Mouse (Mus musculus): ENCODE measurements at regions not wholly inside any gene's neighbourhood (a gene's known extent, or its start where the extent isn't known, plus 50 kb on each side); places are given as distances from the start of the nearest gene placed in this dataset.

GRCm38 (mm10) chr1:72108678-72109077, 103.4 kb downstream of the Mreg start:
- no peak overlapping the region for H3K4me3 ChIP-seq (replicated peaks; ENCODE audit: insufficient read depth, low read depth, low read length)
- H3K27ac ChIP-seq (ENCODE audit: insufficient read depth, low read length): no peak overlapping the region
- no peak for DNase-seq
- 93% methylated on average over 8 of the region's 8 CpGs for WGBS
- TF ChIP-seq POLR2A (IDR thresholded peaks at IDR 0.05; ENCODE audit: borderline replicate concordance, insufficient read depth, low read length) (no peak), CTCF (IDR thresholded peaks at IDR 0.05; ENCODE audit: borderline replicate concordance, insufficient read depth, low read depth, low read length) (no peak)
- H3K4me1 ChIP-seq (ENCODE audit: control insufficient read depth, insufficient read depth, low read length): no peaks in the 10 kb centered on the region
- H3K27me3 ChIP-seq (ENCODE audit: control insufficient read depth, insufficient read depth, low read length): no peaks in the 10 kb centered on the region

GRCm38 (mm10) chr1:72107125-72107524, 105.0 kb downstream of the Mreg start:
- Histone ChIP-seq H3K4me1 (ENCODE audit: control insufficient read depth, insufficient read depth, low read length) (no peaks in the 10 kb centered on the region), H3K27ac (ENCODE audit: insufficient read depth, low read length) (no peak overlapping the region), H3K4me3 (replicated peaks; ENCODE audit: insufficient read depth, low read depth, low read length) (no peak overlapping the region), H3K27me3 (ENCODE audit: control insufficient read depth, insufficient read depth, low read length) (no peaks in the 10 kb centered on the region)
- TF ChIP-seq CTCF (IDR thresholded peaks at IDR 0.05; ENCODE audit: borderline replicate concordance, insufficient read depth, low read depth, low read length) (no peak), POLR2A (IDR thresholded peaks at IDR 0.05; ENCODE audit: borderline replicate concordance, insufficient read depth, low read length) (no peak)
- no peak for DNase-seq
- WGBS: 90% methylated on average over 7 of the region's 7 CpGs

- no peaks in the 10 kb centered on the region for H3K27me3 ChIP-seq (ENCODE audit: control insufficient read depth, insufficient read depth, low read length)
- no peak overlapping the region for H3K27ac ChIP-seq (ENCODE audit: insufficient read depth, low read length)
- 87% methylated on average over 4 of the region's 4 CpGs for WGBS
Observed at GRCm38 (mm10) chr1:72106655-72107054, 105.5 kb downstream of the Mreg start.

GRCm38 (mm10) chr1:72105435-72106057, 106.6 kb downstream of the Mreg start:
- Histone ChIP-seq H3K4me1 (ENCODE audit: control insufficient read depth, insufficient read depth, low read length) (no peaks in the 10 kb centered on the region), H3K27ac (ENCODE audit: insufficient read depth, low read length) (no peak overlapping the region), H3K27me3 (ENCODE audit: control insufficient read depth, insufficient read depth, low read length) (no peaks in the 10 kb centered on the region), H3K4me3 (replicated peaks; ENCODE audit: insufficient read depth, low read depth, low read length) (no peak overlapping the region)
- 79% methylated on average over 5 of the region's 5 CpGs for WGBS
- no peak for TF ChIP-seq CTCF (IDR thresholded peaks at IDR 0.05; ENCODE audit: borderline replicate concordance, insufficient read depth, low read depth, low read length)
- no peak for TF ChIP-seq POLR2A (IDR thresholded peaks at IDR 0.05; ENCODE audit: borderline replicate concordance, insufficient read depth, low read length)
- no peak for DNase-seq

More at GRCm38 (mm10) chr1:72106655-72107054, 105.5 kb downstream of the Mreg start:
- no peak for DNase-seq
- no peaks in the 10 kb centered on the region for H3K4me1 ChIP-seq (ENCODE audit: control insufficient read depth, insufficient read depth, low read length)
- H3K4me3 ChIP-seq (replicated peaks; ENCODE audit: insufficient read depth, low read depth, low read length): no peak overlapping the region
- TF ChIP-seq POLR2A (IDR thresholded peaks at IDR 0.05; ENCODE audit: borderline replicate concordance, insufficient read depth, low read length): no peak
- TF ChIP-seq CTCF (IDR thresholded peaks at IDR 0.05; ENCODE audit: borderline replicate concordance, insufficient read depth, low read depth, low read length): no peak

GRCm38 (mm10) chr1:72103962-72104361, 108.1 kb downstream of the Mreg start:
- no peak overlapping the region for H3K27ac ChIP-seq (ENCODE audit: insufficient read depth, low read length)
- TF ChIP-seq CTCF (IDR thresholded peaks at IDR 0.05; ENCODE audit: borderline replicate concordance, insufficient read depth, low read depth, low read length): no peak
- no peak for TF ChIP-seq POLR2A (IDR thresholded peaks at IDR 0.05; ENCODE audit: borderline replicate concordance, insufficient read depth, low read length)
- no peaks in the 10 kb centered on the region for H3K4me1 ChIP-seq (ENCODE audit: control insufficient read depth, insufficient read depth, low read length)
- 86% methylated on average over 6 of the region's 6 CpGs for WGBS
- H3K4me3 ChIP-seq (replicated peaks; ENCODE audit: insufficient read depth, low read depth, low read length): no peak overlapping the region
- H3K27me3 ChIP-seq (ENCODE audit: control insufficient read depth, insufficient read depth, low read length): no peaks in the 10 kb centered on the region
- no peak for DNase-seq

- 87% methylated on average over 6 of the region's 6 CpGs for WGBS
- Histone ChIP-seq H3K4me1 (ENCODE audit: control insufficient read depth, insufficient read depth, low read length) (no peaks in the 10 kb centered on the region), H3K4me3 (replicated peaks; ENCODE audit: insufficient read depth, low read depth, low read length) (no peak overlapping the region), H3K27ac (ENCODE audit: insufficient read depth, low read length) (no peak overlapping the region), H3K27me3 (ENCODE audit: control insufficient read depth, insufficient read depth, low read length) (no peaks in the 10 kb centered on the region)
- TF ChIP-seq CTCF (IDR thresholded peaks at IDR 0.05; ENCODE audit: borderline replicate concordance, insufficient read depth, low read depth, low read length) (no peak), POLR2A (IDR thresholded peaks at IDR 0.05; ENCODE audit: borderline replicate concordance, insufficient read depth, low read length) (no peak)
- no peak for DNase-seq
Observed at GRCm38 (mm10) chr1:72103387-72103786, 108.7 kb downstream of the Mreg start.

GRCm38 (mm10) chr1:72099447-72099846, 112.7 kb downstream of the Mreg start:
- no peak overlapping the region for H3K27ac ChIP-seq (ENCODE audit: insufficient read depth, low read length)
- H3K4me3 ChIP-seq (replicated peaks; ENCODE audit: insufficient read depth, low read depth, low read length): no peak overlapping the region
- no peak for TF ChIP-seq CTCF (IDR thresholded peaks at IDR 0.05; ENCODE audit: borderline replicate concordance, insufficient read depth, low read depth, low read length)
- no peak for TF ChIP-seq POLR2A (IDR thresholded peaks at IDR 0.05; ENCODE audit: borderline replicate concordance, insufficient read depth, low read length)
- no peaks in the 10 kb centered on the region for H3K4me1 ChIP-seq (ENCODE audit: control insufficient read depth, insufficient read depth, low read length)
- no peak for DNase-seq
- 80% methylated on average over 5 of the region's 5 CpGs for WGBS
- H3K27me3 ChIP-seq (ENCODE audit: control insufficient read depth, insufficient read depth, low read length): no peaks in the 10 kb centered on the region

GRCm38 (mm10) chr1:72091344-72091743, 120.8 kb downstream of the Mreg start:
- Histone ChIP-seq H3K4me1 (ENCODE audit: control insufficient read depth, insufficient read depth, low read length) (no peaks in the 10 kb centered on the region), H3K27ac (ENCODE audit: insufficient read depth, low read length) (no peak overlapping the region), H3K4me3 (replicated peaks; ENCODE audit: insufficient read depth, low read depth, low read length) (no peak overlapping the region), H3K27me3 (ENCODE audit: control insufficient read depth, insufficient read depth, low read length) (no peaks in the 10 kb centered on the region)
- no peak for DNase-seq
- TF ChIP-seq CTCF (IDR thresholded peaks at IDR 0.05; ENCODE audit: borderline replicate concordance, insufficient read depth, low read depth, low read length): no peak
- no peak for TF ChIP-seq POLR2A (IDR thresholded peaks at IDR 0.05; ENCODE audit: borderline replicate concordance, insufficient read depth, low read length)
- WGBS: 76% methylated on average over 2 of the region's 2 CpGs
